Mouse (Mus musculus) ES-Bruce4 (cell line): ENCODE measurements around the gene Eef1akmt3. TPM values are rescaled to one million over a fixed set of nuclear protein-coding genes. Genes with fewer than 3 reads are reported as not detected.
"Not testable (repeated sequence)": the region's sequence is repeated elsewhere in the genome, so short reads cannot be mapped to it uniquely, and the experiment has no call there.

Experiments
- H3K27ac ChIP-seq: 2 replicates; pipeline ENCODE4 v1.5.1; 2012; ENCODE audit warnings: low read length, inconsistent platforms; ENCODE audit not compliant: insufficient read depth
- H3K27me3 ChIP-seq: 2 replicates; pipeline ENCODE4 v1.6.1; 2012; ENCODE audit warnings: mild to moderate bottlenecking, low read length, inconsistent platforms; ENCODE audit not compliant: control insufficient read depth, poor library complexity, insufficient read depth, severe bottlenecking
- H3K36me3 ChIP-seq: 2 replicates; pipeline ENCODE4 v1.6.1; 2012; ENCODE audit warnings: inconsistent platforms, mild to moderate bottlenecking, low read length, moderate library complexity; ENCODE audit not compliant: control insufficient read depth, poor library complexity, insufficient read depth, severe bottlenecking
- H3K4me1 ChIP-seq: one replicate; pipeline ENCODE4 v1.8.1; 2011; ENCODE audit warnings: low read length; ENCODE audit not compliant: control insufficient read depth, insufficient read depth
- H3K4me3 ChIP-seq: 2 replicates; pipeline ENCODE4 v1.5.1; 2011; ENCODE audit warnings: low read depth, mild to moderate bottlenecking, low read length
- H3K9ac ChIP-seq: 2 replicates; pipeline ENCODE4 v1.6.1; 2012; ENCODE audit warnings: low read depth, mild to moderate bottlenecking, inconsistent platforms; ENCODE audit not compliant: poor library complexity, severe bottlenecking
- H3K9me3 ChIP-seq: replicated peaks from 2 replicates; pipeline ENCODE4 v1.6.1; 2012; ENCODE audit warnings: mild to moderate bottlenecking, low read length, inconsistent platforms; ENCODE audit not compliant: control insufficient read depth, poor library complexity, insufficient read depth, severe bottlenecking
- CTCF ChIP-seq: IDR thresholded peaks from one replicate; pipeline ENCODE4 v1.8.1; 2011; ENCODE audit warnings: low read depth, low read length
- EP300 ChIP-seq: IDR thresholded peaks from 2 replicates; pipeline ENCODE4 v1.6.1; 2011; ENCODE audit warnings: low read depth, low read length; ENCODE audit not compliant: insufficient read depth
- POLR2A ChIP-seq: IDR thresholded peaks from one replicate; pipeline ENCODE4 v1.8.1; 2011; ENCODE audit warnings: low read length; ENCODE audit not compliant: insufficient read depth
- polyA plus RNA-seq: library from polyadenylated mRNA; stranded (reverse); fragments of >200 nt; gene quantifications from 2 replicates; pipeline ENCODE4 v1.2.4, GENCODE M21; 2011; ENCODE audit warnings: low read depth; ENCODE audit not compliant: missing spikeins, insufficient read depth, insufficient read length

The Eef1akmt3 gene
- polyA plus RNA-seq, 1 experiment: 0.51 TPM

DNA sequence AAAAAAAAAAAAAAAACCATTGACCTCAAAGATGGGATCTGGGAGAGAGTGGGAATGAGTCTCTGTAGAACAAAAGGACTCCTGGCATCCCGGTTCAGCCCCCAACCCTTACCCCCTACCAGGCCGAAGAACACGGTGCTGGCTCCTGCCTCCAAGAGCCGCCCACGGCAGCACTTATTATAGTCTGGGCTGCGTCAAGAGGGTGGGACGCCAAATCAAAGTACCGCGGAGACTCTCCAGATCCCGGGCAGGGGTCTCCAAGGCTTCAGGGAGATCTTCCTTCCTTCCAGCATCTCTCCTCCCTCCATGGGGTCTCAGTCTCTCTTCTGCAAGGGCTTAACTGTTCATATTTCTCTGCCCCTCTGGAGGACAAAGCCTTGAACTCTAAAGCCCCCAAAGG is 36.2 kb upstream of the Eef1akmt3 start:
- Histone ChIP-seq H3K4me3 (no peak overlapping the region), H3K27me3 (peaks cover 15% of the 10 kb centered on the region), H3K36me3 (no peaks in the 10 kb centered on the region), H3K27ac (no peak overlapping the region), H3K9ac (no peak overlapping the region), H3K9me3 (no peaks in the 10 kb centered on the region), H3K4me1 (no peaks in the 10 kb centered on the region)
- no peak for TF ChIP-seq POLR2A
- no peak for TF ChIP-seq EP300
- TF ChIP-seq CTCF: no peak

DNA sequence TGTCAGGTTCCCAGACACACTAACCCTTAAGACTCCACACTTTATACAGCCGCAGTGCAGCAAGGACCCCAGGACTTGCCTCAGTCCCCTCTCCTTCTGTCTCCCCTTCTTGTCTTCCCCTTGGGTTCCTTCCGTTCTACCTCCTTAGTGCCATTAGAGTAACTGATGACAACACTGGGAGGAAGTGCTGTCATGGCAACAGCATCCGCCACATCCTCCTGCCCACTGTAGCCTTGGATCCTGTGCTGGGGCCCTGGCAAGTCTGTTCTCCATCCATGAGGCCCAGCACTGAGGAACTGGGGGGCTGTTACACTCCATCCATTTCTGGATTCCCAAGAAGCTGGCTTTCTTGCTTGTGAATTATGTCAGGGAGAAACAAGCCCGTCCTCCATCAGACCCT is 34.8 kb upstream of the Eef1akmt3 start:
- Histone ChIP-seq H3K4me1 (peaks cover 2% of the 10 kb centered on the region), H3K9ac (no peak overlapping the region), H3K4me3 (no peak overlapping the region), H3K9me3 (no peaks in the 10 kb centered on the region), H3K36me3 (no peaks in the 10 kb centered on the region), H3K27ac (no peak overlapping the region), H3K27me3 (peaks cover 15% of the 10 kb centered on the region)
- TF ChIP-seq CTCF: no peak
- no peak for TF ChIP-seq EP300
- no peak for TF ChIP-seq POLR2A

DNA sequence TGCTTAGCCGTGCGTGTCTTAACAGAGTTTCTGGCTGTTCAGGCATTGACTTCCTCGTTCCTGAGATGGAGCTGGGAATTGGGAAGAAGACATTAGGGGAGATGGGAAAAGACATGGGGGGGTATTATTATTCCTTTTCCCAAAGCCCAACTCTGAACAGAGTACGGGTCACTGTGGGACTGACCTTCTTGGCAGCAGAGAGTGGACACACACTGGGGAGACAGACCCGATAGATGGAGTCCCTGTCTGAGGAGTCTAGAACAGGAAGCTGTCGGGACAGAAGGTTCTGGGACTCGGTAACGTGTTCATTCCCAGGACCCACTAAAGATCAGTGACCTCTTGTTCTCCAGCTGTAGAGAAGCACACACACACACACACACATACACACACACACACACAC is 34.3 kb upstream of the Eef1akmt3 start:
- no peak for TF ChIP-seq POLR2A
- no peak for TF ChIP-seq CTCF
- no peak for TF ChIP-seq EP300
- Histone ChIP-seq H3K36me3 (no peaks in the 10 kb centered on the region), H3K9me3 (no peaks in the 10 kb centered on the region), H3K27me3 (peaks cover 15% of the 10 kb centered on the region), H3K4me3 (no peak overlapping the region), H3K27ac (no peak overlapping the region), H3K4me1 (peaks cover 2% of the 10 kb centered on the region), H3K9ac (no peak overlapping the region)

DNA sequence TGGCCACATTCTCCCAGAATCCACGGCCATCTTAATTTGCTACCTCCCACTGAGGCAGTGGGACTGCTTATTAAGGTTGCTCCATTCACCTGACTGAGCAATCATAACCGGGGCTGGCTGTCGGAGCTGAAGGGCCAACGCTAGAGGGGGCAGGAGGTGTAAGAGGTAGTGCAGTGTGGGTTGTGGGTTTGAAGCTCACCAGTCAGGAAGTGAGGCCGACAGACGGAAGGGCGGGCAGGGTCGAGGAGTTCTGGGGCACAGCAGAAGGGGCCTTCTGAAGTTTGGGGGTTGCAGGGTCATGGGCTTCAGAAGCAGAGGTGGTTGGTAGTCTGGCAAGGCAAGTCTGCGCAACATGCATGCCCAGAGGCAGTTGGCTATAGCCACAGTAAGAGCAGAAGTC is 33.8 kb upstream of the Eef1akmt3 start, which contains the start of gene Agap2:
Gene Agap2 (plus strand): TSS at position 205 of the 400 bp plus-strand sequence.
- no peak within 1 kb of the TSS for H3K27ac ChIP-seq

DNA sequence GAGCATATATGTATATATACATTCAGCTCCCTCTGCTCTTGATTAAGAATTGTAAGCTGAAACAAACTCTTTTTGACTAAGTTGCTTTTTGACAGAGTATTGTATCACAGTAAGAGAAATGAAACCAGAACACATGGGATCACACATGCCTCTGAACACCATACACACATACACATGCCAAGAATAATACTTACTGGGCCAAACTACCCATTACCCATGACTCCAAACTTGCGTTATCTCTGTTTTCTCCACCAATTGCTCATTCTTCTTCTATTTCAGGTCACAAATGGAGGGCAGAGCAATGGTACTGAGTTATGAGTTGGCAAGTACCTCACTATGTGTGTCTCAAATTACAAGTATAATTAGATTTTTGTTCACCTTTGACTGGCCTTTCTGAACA is 32.7 kb upstream of the Eef1akmt3 start:
- Histone ChIP-seq H3K9me3 (no peaks in the 10 kb centered on the region), H3K36me3 (no peaks in the 10 kb centered on the region), H3K9ac (no peak overlapping the region), H3K4me3 (no peak overlapping the region), H3K27me3 (peaks cover 3% of the 10 kb centered on the region; the same call in 1 of the 2 replicates), H3K27ac (no peak overlapping the region), H3K4me1 (peaks cover 2% of the 10 kb centered on the region)
- TF ChIP-seq EP300: no peak
- TF ChIP-seq POLR2A: no peak
- no peak for TF ChIP-seq CTCF

More for the DNA sequence above, 33.8 kb upstream of the Eef1akmt3 start, which contains the start of gene Agap2:
- TF ChIP-seq CTCF (peak; percentile 29), POLR2A (no peak), EP300 (no peak)
- Histone ChIP-seq H3K4me3 (no peak within 1 kb of the TSS), H3K27me3 (peaks cover 13% of the 10 kb centered on the region), H3K9ac (no peak within 1 kb of the TSS), H3K9me3 (no peaks in the 10 kb centered on the region), H3K36me3 (no peaks in the 10 kb centered on the region), H3K4me1 (peaks cover 2% of the 10 kb centered on the region)

DNA sequence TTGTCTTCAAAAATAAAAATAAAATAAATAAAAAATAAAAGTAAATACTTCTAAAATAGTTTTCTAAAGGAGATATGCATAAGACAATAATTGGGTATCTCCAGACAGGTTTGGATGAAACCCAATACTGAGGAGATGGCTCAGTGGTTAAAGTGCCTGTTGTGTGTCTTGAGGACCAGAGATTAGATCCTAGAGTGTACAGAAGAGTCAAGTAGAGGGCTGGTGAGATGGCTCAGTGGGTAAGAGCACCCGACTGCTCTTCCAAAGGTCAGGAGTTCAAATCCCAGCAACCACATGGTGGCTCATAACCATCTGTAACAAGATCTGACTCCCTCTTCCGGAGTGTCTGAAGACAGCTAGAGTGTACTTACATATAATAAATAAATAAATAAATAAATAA is 31.7 kb upstream of the Eef1akmt3 start:
- H3K27ac ChIP-seq, H3K4me3 ChIP-seq, H3K9ac ChIP-seq, H3K27me3 ChIP-seq, H3K9me3 ChIP-seq, H3K4me1 ChIP-seq, H3K36me3 ChIP-seq: not testable (repeated sequence)

DNA sequence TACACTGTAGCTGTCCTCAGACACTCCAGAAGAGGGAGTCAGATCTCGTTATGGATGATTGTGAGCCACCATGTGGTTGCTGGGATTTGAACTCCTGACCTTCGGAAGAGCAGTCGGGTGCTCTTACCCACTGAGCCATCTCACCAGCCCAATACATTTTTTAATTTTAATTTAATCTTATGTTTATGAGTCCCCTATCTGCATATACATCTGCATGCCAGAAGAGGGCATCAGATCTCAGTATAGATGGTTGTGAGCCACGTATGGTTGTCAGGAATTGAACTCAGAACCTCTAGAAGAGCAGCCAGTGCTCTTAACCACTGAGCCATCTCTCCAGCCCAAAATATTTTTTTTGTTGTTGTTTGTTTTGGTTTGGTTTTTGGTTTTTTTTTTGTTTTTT is 31.0 kb upstream of the Eef1akmt3 start:
- H3K9ac ChIP-seq, H3K4me3 ChIP-seq, H3K4me1 ChIP-seq, H3K27ac ChIP-seq, H3K9me3 ChIP-seq, H3K27me3 ChIP-seq: not testable (repeated sequence)
- peaks cover 14% of the 10 kb centered on the region for H3K36me3 ChIP-seq
